Mouse (Mus musculus) neutrophil, adult 5-6 weeks (primary cell): ENCODE results near the gene Hs6st3. TPM values are rescaled to one million over a fixed set of nuclear protein-coding genes. Genes with fewer than 3 reads are reported as not detected.

Source experiments
- total RNA-seq: library from RNA; stranded (forward); fragments of 200-1000 nt; gene quantifications from 2 replicates; pipeline ENCODE4 v1.2.3, GENCODE M21; 2017

The Hs6st3 gene
- total RNA-seq, 1 experiment from 2014 or later, result not detected

Other genes with a start within 250 kb of the Hs6st3 start
- gene Dzip1, start 212.9 kb upstream of the Hs6st3 start, total RNA-seq, result 5.0 and 5.4 TPM in 2 replicates
- 43.8 and 44.4 TPM in 2 replicates for gene Dnajc3, start 200.4 kb upstream of the Hs6st3 start, total RNA-seq
- gene Uggt2, start 38.9 kb upstream of the Hs6st3 start, total RNA-seq, result 2.7 and 4.8 TPM in 2 replicates